Mouse (Mus musculus) heart, embryonic 10.5 days (tissue): ENCODE results near the gene Ifna13. TPM values are rescaled to one million over a fixed set of nuclear protein-coding genes. Genes with fewer than 3 reads are reported as not detected.

ENCODE experiments used
- DNase-seq: peaks from one replicate; pipeline ENCODE4 v3.0.0-alpha.2; 2017; ENCODE audit warnings: low spot score
- H3K27ac ChIP-seq: fragments of 300-500 bp; sonication (generic); 2 replicates; pipeline ENCODE4 v1.5.1; 2016; ENCODE audit warnings: mild to moderate bottlenecking
- H3K27me3 ChIP-seq: fragments of 300-500 bp; sonication (generic); 2 replicates; pipeline ENCODE4 v1.6.1; 2016; ENCODE audit warnings: mild to moderate bottlenecking; ENCODE audit not compliant: poor library complexity, insufficient read depth, severe bottlenecking
- H3K36me3 ChIP-seq: fragments of 300-500 bp; sonication (generic); 2 replicates; pipeline ENCODE4 v1.6.1; 2016; ENCODE audit warnings: mild to moderate bottlenecking, moderate library complexity
- H3K4me1 ChIP-seq: fragments of 300-500 bp; sonication (generic); 2 replicates; pipeline ENCODE4 v1.6.1; 2016; ENCODE audit warnings: mild to moderate bottlenecking
- H3K4me3 ChIP-seq: fragments of 300-500 bp; sonication (generic); 2 replicates; pipeline ENCODE4 v1.5.1; 2016; ENCODE audit warnings: mild to moderate bottlenecking, moderate library complexity
- H3K9me3 ChIP-seq: fragments of 300-500 bp; sonication (generic); 2 replicates; pipeline ENCODE4 v1.6.1; 2016; ENCODE audit warnings: mild to moderate bottlenecking, moderate library complexity
- WGBS: fragments of 180-500 bp; shearing (Covaris S2); methylation state at CpG from one replicate; pipeline ENCODE4 v1.1.7; 2016; 5-methylcytosine and 5-hydroxymethylcytosine counted together
- polyA plus RNA-seq: library from polyadenylated mRNA; unstranded; fragments of >200 nt; fragmentation: Nextera tagmentation; extraction: Ambion mirVana; gene quantifications from 2 replicates; pipeline ENCODE4 v1.2.1, GENCODE M21; 2016

Gene Ifna13
- polyA plus RNA-seq, 1 experiment from 2014 or later, result not detected

DNA sequence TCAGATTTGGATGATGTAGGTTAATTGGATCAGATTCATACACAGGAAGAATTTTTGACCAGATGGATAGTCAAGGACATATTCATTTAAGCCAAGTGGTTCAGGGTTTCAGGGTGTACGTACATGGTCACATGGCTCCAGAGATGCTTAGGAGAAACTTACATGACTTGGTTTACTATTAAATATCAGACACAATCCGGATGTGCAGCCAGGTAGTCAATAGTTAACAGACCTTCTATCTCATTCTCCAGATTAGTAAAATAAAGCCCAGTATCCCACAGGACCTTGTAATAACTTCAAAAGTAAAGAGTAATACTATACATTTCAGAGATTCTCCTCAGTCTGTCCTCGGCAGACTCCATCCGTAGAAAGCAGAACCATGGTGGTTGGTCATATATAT lies 9.9 kb downstream of the Ifna13 start, which contains the start of gene C87499:
TSS of gene C87499 (minus strand) at position 101 of the 400 bp plus-strand sequence.
- H3K27ac ChIP-seq, result no peak within 1 kb of the TSS
- no peak for DNase-seq
- no peaks in the 10 kb centered on the region for H3K4me1 ChIP-seq
- H3K4me3 ChIP-seq, result no peak within 1 kb of the TSS
- no peaks in the 10 kb centered on the region for H3K36me3 ChIP-seq
- H3K9me3 ChIP-seq, result no peaks in the 10 kb centered on the region
- 85% methylated on average over 4 of the region's 4 CpGs for WGBS
- no peaks in the 10 kb centered on the region for H3K27me3 ChIP-seq

DNA sequence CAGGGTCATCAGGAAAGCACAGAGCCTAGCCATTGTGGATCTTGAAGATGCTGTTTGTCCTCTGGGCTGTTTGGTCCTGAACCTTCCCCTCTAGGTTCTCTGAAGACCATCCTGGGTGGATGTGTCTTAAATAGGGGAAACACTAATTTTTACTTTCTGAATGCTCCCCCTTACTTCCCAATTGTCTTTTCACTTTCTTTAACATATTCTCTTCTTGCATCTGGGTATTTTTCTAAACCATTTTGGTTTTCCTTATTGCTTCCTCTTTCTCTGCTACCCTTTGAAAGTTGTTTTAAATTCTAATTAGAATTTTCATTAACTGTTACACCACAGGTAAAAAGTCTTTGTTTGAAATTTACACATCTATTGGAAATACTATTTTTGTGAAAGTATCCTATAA lies 41.0 kb downstream of the Ifna13 start, which contains the start of gene Ifna12:
TSS of gene Ifna12 (minus strand) at position 101 of the 400 bp plus-strand sequence.
- Histone ChIP-seq H3K4me3 (no peak within 1 kb of the TSS), H3K36me3 (no peaks in the 10 kb centered on the region), H3K9me3 (no peaks in the 10 kb centered on the region), H3K27ac (no peak within 1 kb of the TSS), H3K4me1 (no peaks in the 10 kb centered on the region), H3K27me3 (no peaks in the 10 kb centered on the region)
- DNase-seq, result no peak

Other genes with a start within 250 kb of the Ifna13 start
- 5.5 and 8.2 TPM in 2 replicates for gene Hacd4, start 205.5 kb downstream of the Ifna13 start, polyA plus RNA-seq
- not detected in 2 replicates for gene Ifnb1, start 121.7 kb downstream of the Ifna13 start, polyA plus RNA-seq
- gene Ifna15, start 86.2 kb downstream of the Ifna13 start, polyA plus RNA-seq, result not detected in 2 replicates
- gene Ifna14, start 72.7 kb downstream of the Ifna13 start, polyA plus RNA-seq, result not detected in 2 replicates
- gene Ifna9, start 52.1 kb downstream of the Ifna13 start, polyA plus RNA-seq, result not detected in 2 replicates
- not detected in 2 replicates for gene Ifna12, start 41.1 kb downstream of the Ifna13 start, polyA plus RNA-seq
- gene C87499, start 10.0 kb downstream of the Ifna13 start, polyA plus RNA-seq, result not detected in 2 replicates
- not detected in 2 replicates for gene Ifna16, start 32.5 kb upstream of the Ifna13 start, polyA plus RNA-seq
- not detected in 2 replicates for gene Ifna2, start 39.5 kb upstream of the Ifna13 start, polyA plus RNA-seq
- not detected in 2 replicates for gene Ifnab, start 46.9 kb upstream of the Ifna13 start, polyA plus RNA-seq
- 1.1 and 1.2 TPM in 2 replicates for gene Gm26566, start 77.3 kb upstream of the Ifna13 start, polyA plus RNA-seq
- 83.9 and 88.7 TPM in 2 replicates for gene Klhl9, start 78.0 kb upstream of the Ifna13 start, polyA plus RNA-seq
- gene Gm13271, start 110.4 kb upstream of the Ifna13 start, polyA plus RNA-seq, result 0.30 TPM in 1 of 2 replicates, not detected in the other
- gene Gm13283, start 115.7 kb upstream of the Ifna13 start, polyA plus RNA-seq, result 0.28 and 0.36 TPM in 2 replicates
- gene Gm13290, start 129.4 kb upstream of the Ifna13 start, polyA plus RNA-seq, result not detected in 2 replicates
- gene Gm13289, start 132.5 kb upstream of the Ifna13 start, polyA plus RNA-seq, result not detected in 2 replicates
- gene Gm13272, start 135.4 kb upstream of the Ifna13 start, polyA plus RNA-seq, result not detected in 2 replicates
- 0.21 TPM in 1 of 2 replicates, not detected in the other for gene Ifnz, start 137.7 kb upstream of the Ifna13 start, polyA plus RNA-seq
- gene Gm13276, start 141.2 kb upstream of the Ifna13 start, polyA plus RNA-seq, result not detected in 2 replicates
- gene Gm13277, start 144.2 kb upstream of the Ifna13 start, polyA plus RNA-seq, result not detected in 2 replicates
- gene Gm13278, start 147.1 kb upstream of the Ifna13 start, polyA plus RNA-seq, result not detected in 2 replicates
- not detected in 2 replicates for gene Gm13275, start 150.0 kb upstream of the Ifna13 start, polyA plus RNA-seq
- gene Gm13279, start 152.9 kb upstream of the Ifna13 start, polyA plus RNA-seq, result not detected in 2 replicates
- gene Gm13285, start 155.2 kb upstream of the Ifna13 start, polyA plus RNA-seq, result 0.34 and 0.79 TPM in 2 replicates
- gene Gm13287, start 158.8 kb upstream of the Ifna13 start, polyA plus RNA-seq, result not detected in 2 replicates
- gene Gm13288, start 161.1 kb upstream of the Ifna13 start, polyA plus RNA-seq, result not detected in 2 replicates
- gene Ifna7, start 171.8 kb upstream of the Ifna13 start, polyA plus RNA-seq, result not detected in 2 replicates
- not detected in 2 replicates for gene Ifna11, start 175.5 kb upstream of the Ifna13 start, polyA plus RNA-seq
- gene Ifna6, start 183.0 kb upstream of the Ifna13 start, polyA plus RNA-seq, result not detected in 2 replicates
- gene Ifna5, start 191.1 kb upstream of the Ifna13 start, polyA plus RNA-seq, result not detected in 2 replicates
- gene Ifna4, start 197.4 kb upstream of the Ifna13 start, polyA plus RNA-seq, result not detected in 2 replicates
- gene Ifna1, start 205.6 kb upstream of the Ifna13 start, polyA plus RNA-seq, result not detected in 2 replicates
- gene Ifne, start 235.7 kb upstream of the Ifna13 start, polyA plus RNA-seq, result not detected in 2 replicates